8 mouse cellular contexts compared by ENCODE assay signal in genomic region chr15:98510438-98511385, GRCm38 (mm10). TPM values are rescaled to one million over a fixed set of nuclear protein-coding genes. Genes with fewer than 3 reads are reported as not detected.
DNase-seq lines count a peak whose midpoint lies in the region; ATAC-seq and TF ChIP-seq lines count a peak whose summit lies in the region.

No protein-coding gene starts in this region.

- TF ChIP-seq CTCF in cortical plate, adult 2 months (IDR thresholded peaks at IDR 0.05; ENCODE audit: extremely low read depth, insufficient read depth, low read length): peak; percentile 61
- TF ChIP-seq CTCF in spleen, adult 2 months (IDR thresholded peaks at IDR 0.05; ENCODE audit: extremely low read depth, insufficient read depth, insufficient read length, insufficient replicate concordance): peak; percentile 93

- no peak for TF ChIP-seq POLR2A in cortical plate, adult 2 months (IDR thresholded peaks at IDR 0.05; ENCODE audit: extremely low read depth, insufficient read depth, low read length)
- no peak for TF ChIP-seq POLR2A in spleen, adult 2 months (IDR thresholded peaks at IDR 0.05; ENCODE audit: low read depth, low read length)

- no peak overlapping the region for H3K27ac ChIP-seq in cortical plate, adult 2 months (ENCODE audit: insufficient read depth, low read length)
- H3K27ac ChIP-seq in limb, embryonic 13.5 days: no peak overlapping the region
- no peak overlapping the region for H3K27ac ChIP-seq in midbrain, embryonic 14.5 days (replicated peaks; ENCODE audit: low read depth, low read length)
- peak overlapping the region; percentile 58 for H3K27ac ChIP-seq in spleen, adult 2 months (ENCODE audit: insufficient read depth, low read length)

- DNase-seq in layer of hippocampus, adult 11-12 months (ENCODE audit: low spot score): peak; percentile 80
- no peak for DNase-seq in layer of hippocampus, adult 9-10 months (ENCODE audit: low spot score)
- DNase-seq in gastrocnemius, postnatal 14 days: peak; percentile 78
- peak; percentile 86 for DNase-seq in midbrain, embryonic 14.5 days
- DNase-seq in spleen, adult 2 months (ENCODE audit: low read depth in 1 of 2, low spot score in 2 of 2): peak; percentile 74 to 78

- H3K4me3 ChIP-seq in cortical plate, adult 2 months (ENCODE audit: insufficient read depth, low read length): no peak overlapping the region
- H3K4me3 ChIP-seq in limb, embryonic 13.5 days: peak overlapping the region; percentile 23
- no peak overlapping the region; the same call in 1 of the 2 replicates for H3K4me3 ChIP-seq in midbrain, embryonic 14.5 days (replicated peaks; ENCODE audit: low read depth, low read length)
- peak overlapping the region; percentile 57 for H3K4me3 ChIP-seq in spleen, adult 2 months (ENCODE audit: extremely low read depth, insufficient read depth, insufficient read length)

- peaks cover 2% of the 10 kb centered on the region; the same call in 1 of the 2 replicates for H3K4me1 ChIP-seq in cortical plate, adult 2 months (ENCODE audit: control insufficient read depth, insufficient read depth, low read length)
- peaks cover 13% of the 10 kb centered on the region for H3K4me1 ChIP-seq in limb, embryonic 13.5 days
- H3K4me1 ChIP-seq in midbrain, embryonic 14.5 days (ENCODE audit: control insufficient read depth, insufficient read depth, low read length): 0 out of 2 replicates have a peak, but pooled peaks cover 3% of the 10 kb centered on the region
- H3K4me1 ChIP-seq in spleen, adult 2 months (ENCODE audit: control insufficient read depth, insufficient read depth, insufficient read length): peaks cover 24% of the 10 kb centered on the region; the same call in 1 of the 2 replicates

- no peaks in the 10 kb centered on the region for H3K9me3 ChIP-seq in limb, embryonic 13.5 days
- H3K9me3 ChIP-seq in midbrain, embryonic 14.5 days (ENCODE audit: control insufficient read depth, low read length): no peaks in the 10 kb centered on the region

- 0 out of 2 replicates have a peak overlapping the region, but pooled peaks have one; percentile 31 for H3K9ac ChIP-seq in limb, embryonic 13.5 days
- no peak overlapping the region for H3K9ac ChIP-seq in midbrain, embryonic 14.5 days (replicated peaks; ENCODE audit: low read length)

- intact Hi-C loops in gastrocnemius, postnatal 14 days (cut with DNase I; ENCODE audit: low total_unique reads): loop anchor here (2.0 kb wide), 1 partner anchor 106 kb away; no protein-coding TSS in a partner anchor

- H3K27me3 ChIP-seq in limb, embryonic 13.5 days: no peaks in the 10 kb centered on the region
- no peaks in the 10 kb centered on the region for H3K27me3 ChIP-seq in midbrain, embryonic 14.5 days (ENCODE audit: control insufficient read depth, insufficient read depth, low read length)
- no peaks in the 10 kb centered on the region for H3K27me3 ChIP-seq in spleen, adult 2 months (ENCODE audit: control insufficient read depth, insufficient read depth, low read length)

- peak; percentile 50 for ATAC-seq in inflammation-experienced regulatory T-cells, adult 6 months
- peak; percentile 48; the same call in 1 of the 2 replicates for ATAC-seq in limb, embryonic 13.5 days (ENCODE audit: low FRiP score, low read depth)
- no peak for ATAC-seq in midbrain, embryonic 14.5 days (ENCODE audit: low FRiP score, low TSS enrichment)

- WGBS in limb, embryonic 13.5 days: 24% methylated on average over 25 of the region's 25 CpGs
- WGBS in midbrain, embryonic 14.5 days: 28% methylated on average over 25 of the region's 25 CpGs
- WGBS in spleen, adult 2 months: 20% methylated on average over 25 of the region's 25 CpGs

- H3K4me2 ChIP-seq in limb, embryonic 13.5 days (replicated peaks): peak overlapping the region; percentile 62
- peak overlapping the region; percentile 49 for H3K4me2 ChIP-seq in midbrain, embryonic 14.5 days (ENCODE audit: low read length)

- H3K36me3 ChIP-seq in limb, embryonic 13.5 days: no peaks in the 10 kb centered on the region
- H3K36me3 ChIP-seq in midbrain, embryonic 14.5 days (ENCODE audit: control insufficient read depth, insufficient read depth, low read length): no peaks in the 10 kb centered on the region
- H3K36me3 ChIP-seq in spleen, adult 2 months (ENCODE audit: control insufficient read depth, insufficient read depth, low read length): no peaks in the 10 kb centered on the region

RNA-seq across cellular contexts. Expression of gene Olfr279, which starts 18.5 kb away (rescaled TPM):
- polyA plus RNA-seq in cortical plate, adult 2 months (2012; rRNA removed): 0.04 and 0.19 TPM in 2 replicates
- total RNA-seq in gastrocnemius, postnatal 14 days (2021): not detected
- polyA plus RNA-seq in inflammation-experienced regulatory T-cells, adult 6 months (2017; shearing (Covaris generic)): under 1 TPM in 2 of 3 experiments, not detected in 1; 0.06 to 0.07 TPM
- polyA plus RNA-seq in limb, embryonic 13.5 days (2015; fragmentation: Nextera tagmentation; extraction: Ambion mirVana): not detected in 2 replicates
- polyA plus RNA-seq in midbrain, embryonic 14.5 days (2014; fragmentation: Nextera tagmentation; extraction: Ambion mirVana): not detected in 2 replicates
- polyA plus RNA-seq in spleen, adult 2 months (2012; rRNA removed): not detected in 2 replicates

RNA-seq across cellular contexts. Expression of gene Kansl2, which starts 23.4 kb away (rescaled TPM):
- 52.9 and 55.7 TPM in 2 replicates for polyA plus RNA-seq in cortical plate, adult 2 months (2012; rRNA removed)
- 10 to 100 TPM; 52.5 to 56.9 TPM for total RNA-seq in gastrocnemius, postnatal 14 days (2021)
- polyA plus RNA-seq in inflammation-experienced regulatory T-cells, adult 6 months (2017; shearing (Covaris generic)): 10 to 100 TPM; 29.4 to 33.1 (median 32.4) TPM
- polyA plus RNA-seq in limb, embryonic 13.5 days (2015; fragmentation: Nextera tagmentation; extraction: Ambion mirVana): 139 and 147 TPM in 2 replicates
- 125 TPM in 2 replicates for polyA plus RNA-seq in midbrain, embryonic 14.5 days (2014; fragmentation: Nextera tagmentation; extraction: Ambion mirVana)
- polyA plus RNA-seq in spleen, adult 2 months (2012; rRNA removed): 26.6 and 28.9 TPM in 2 replicates

RNA-seq across cellular contexts. Expression of gene Lalba, which starts 28.2 kb away (rescaled TPM):
- polyA plus RNA-seq in cortical plate, adult 2 months (2012; rRNA removed): not detected in 2 replicates
- total RNA-seq in gastrocnemius, postnatal 14 days (2021): not detected
- not detected for polyA plus RNA-seq in inflammation-experienced regulatory T-cells, adult 6 months (2017; shearing (Covaris generic))
- 0.19 TPM in 1 of 2 replicates, not detected in the other for polyA plus RNA-seq in limb, embryonic 13.5 days (2015; fragmentation: Nextera tagmentation; extraction: Ambion mirVana)
- not detected in 2 replicates for polyA plus RNA-seq in midbrain, embryonic 14.5 days (2014; fragmentation: Nextera tagmentation; extraction: Ambion mirVana)
- not detected in 2 replicates for polyA plus RNA-seq in spleen, adult 2 months (2012; rRNA removed)

RNA-seq across cellular contexts. Expression of gene OR5BS1P, which starts 41.0 kb away (rescaled TPM):
- polyA plus RNA-seq in cortical plate, adult 2 months (2012; rRNA removed): not detected in 2 replicates
- total RNA-seq in gastrocnemius, postnatal 14 days (2021): not detected
- polyA plus RNA-seq in inflammation-experienced regulatory T-cells, adult 6 months (2017; shearing (Covaris generic)): not detected
- polyA plus RNA-seq in limb, embryonic 13.5 days (2015; fragmentation: Nextera tagmentation; extraction: Ambion mirVana): not detected in 2 replicates
- not detected in 2 replicates for polyA plus RNA-seq in midbrain, embryonic 14.5 days (2014; fragmentation: Nextera tagmentation; extraction: Ambion mirVana)
- polyA plus RNA-seq in spleen, adult 2 months (2012; rRNA removed): not detected in 2 replicates

RNA-seq across cellular contexts. Expression of gene Olfr281, which starts 58.3 kb away (rescaled TPM):
- polyA plus RNA-seq in cortical plate, adult 2 months (2012; rRNA removed): not detected in 2 replicates
- not detected for total RNA-seq in gastrocnemius, postnatal 14 days (2021)
- polyA plus RNA-seq in inflammation-experienced regulatory T-cells, adult 6 months (2017; shearing (Covaris generic)): not detected
- polyA plus RNA-seq in limb, embryonic 13.5 days (2015; fragmentation: Nextera tagmentation; extraction: Ambion mirVana): not detected in 2 replicates
- not detected in 2 replicates for polyA plus RNA-seq in midbrain, embryonic 14.5 days (2014; fragmentation: Nextera tagmentation; extraction: Ambion mirVana)
- polyA plus RNA-seq in spleen, adult 2 months (2012; rRNA removed): not detected in 2 replicates

Comparison
In these comparisons a context has a peak if more than half of its experiments do, and no peak if none do; other contexts are left out.
1. H3K4me3 ChIP-seq: peak in limb, embryonic 13.5 days (single experiment) and spleen, adult 2 months (single experiment); none in cortical plate, adult 2 months (single experiment) and midbrain, embryonic 14.5 days (single experiment).